Mouse (Mus musculus): ENCODE measurements around the gene Lin7b.

GRCm38 (mm10) chr7:45408949-45409348, 38.6 kb upstream of the Lin7b start:
- TF ChIP-seq GATA1 (IDR thresholded peaks at IDR 0.05; ENCODE audit: low read length), result no peak
- TF ChIP-seq TAL1 (IDR thresholded peaks at IDR 0.05; ENCODE audit: low read length), result no peak
